ENCODE assay signal across 11 mouse cellular contexts in genomic region chr9:57972776-57973439, GRCm38 (mm10). TPM values are rescaled to one million over a fixed set of nuclear protein-coding genes. Genes with fewer than 3 reads are reported as not detected.
DNase-seq lines count a peak whose midpoint lies in the region; ATAC-seq and TF ChIP-seq lines count a peak whose summit lies in the region.
"Had no signal": no experiment of that assay in that cellular context is flagged by ENCODE, and none has a peak within 500 bp of the region (broad histone marks: within the 10 kb centered on the region; RNA-seq: fewer than 3 reads in every experiment).

No protein-coding gene starts in this region.

- peak overlapping the region; percentile 40 for H3K4me3 ChIP-seq in gastrocnemius, adult 2 months
- no peak overlapping the region for H3K4me3 ChIP-seq in lung, embryonic 15.5 days
- H3K4me3 ChIP-seq in embryonic facial prominence, embryonic 15.5 days (replicated peaks) = no peak overlapping the region
- H3K4me3 ChIP-seq in small intestine, adult 2 months (ENCODE audit: low read depth, low read length) = no peak overlapping the region
- H3K4me3 ChIP-seq: hindbrain, embryonic 12.5 days had no signal

- no peak for ATAC-seq in lung, embryonic 15.5 days (ENCODE audit: borderline replicate concordance, extremely low read depth, low FRiP score, low TSS enrichment)
- ATAC-seq in embryonic facial prominence, embryonic 15.5 days (ENCODE audit: insufficient number of reproducible peaks, low FRiP score, low TSS enrichment, low read depth) = no peak
- ATAC-seq: forebrain, embryonic 16.5 days had no signal

- intact Hi-C loops in gastrocnemius, adult 2 months (cut with DNase I) = no loop called here
- intact Hi-C loops in gastrocnemius, postnatal 14 days (cut with DNase I; ENCODE audit: low total_unique reads) = no loop called here
- intact Hi-C loops in left cerebral cortex, postnatal 25 days (cut with DNase I) = no loop called here

- H3K36me3 ChIP-seq in lung, embryonic 15.5 days = no peaks in the 10 kb centered on the region
- no peaks in the 10 kb centered on the region for H3K36me3 ChIP-seq in embryonic facial prominence, embryonic 15.5 days
- no peaks in the 10 kb centered on the region for H3K36me3 ChIP-seq in small intestine, adult 2 months (ENCODE audit: control insufficient read depth, insufficient read depth, low read length)
- H3K36me3 ChIP-seq: hindbrain, embryonic 12.5 days had no signal

- WGBS in lung, embryonic 15.5 days = 39% methylated on average over 9 of the region's 9 CpGs
- WGBS in embryonic facial prominence, embryonic 15.5 days = 31% methylated on average over 9 of the region's 9 CpGs
- 40% methylated on average over 9 of the region's 9 CpGs for WGBS in small intestine, adult 2 months

- H3K27ac ChIP-seq in gastrocnemius, adult 2 months = peak overlapping the region; percentile 84
- H3K27ac ChIP-seq in lung, embryonic 15.5 days = peak overlapping the region; percentile 34; the same call in 1 of the 2 replicates
- H3K27ac ChIP-seq in embryonic facial prominence, embryonic 15.5 days (replicated peaks) = 0 out of 2 replicates have a peak overlapping the region, but pooled peaks have one; percentile 52
- H3K27ac ChIP-seq in small intestine, adult 2 months (ENCODE audit: insufficient read depth, low read depth, low read length) = peak overlapping the region; percentile 81
- H3K27ac ChIP-seq: hindbrain, embryonic 12.5 days had no signal

- H3K9me3 ChIP-seq in lung, embryonic 15.5 days = no peaks in the 10 kb centered on the region
- H3K9me3 ChIP-seq in embryonic facial prominence, embryonic 15.5 days (replicated peaks) = no peaks in the 10 kb centered on the region
- H3K9me3 ChIP-seq: hindbrain, embryonic 12.5 days had no signal

- no peak for TF ChIP-seq POLR2A in small intestine, adult 2 months (IDR thresholded peaks at IDR 0.05; ENCODE audit: low read depth, low read length)

- 0 out of 2 replicates have a peak, but pooled peaks cover 9% of the 10 kb centered on the region for H3K4me1 ChIP-seq in lung, embryonic 15.5 days
- H3K4me1 ChIP-seq in embryonic facial prominence, embryonic 15.5 days = peaks cover 25% of the 10 kb centered on the region
- peaks cover 53% of the 10 kb centered on the region for H3K4me1 ChIP-seq in small intestine, adult 2 months (ENCODE audit: control insufficient read depth, insufficient read depth, insufficient read length, low read length)
- H3K4me1 ChIP-seq: hindbrain, embryonic 12.5 days had no signal

- no peak for TF ChIP-seq CTCF in gastrocnemius, adult 2 months (IDR thresholded peaks at IDR 0.05)
- TF ChIP-seq CTCF in small intestine, adult 2 months (IDR thresholded peaks at IDR 0.05; ENCODE audit: extremely low read depth, insufficient read length, insufficient replicate concordance, low read depth, low read length) = no peak

- no peak overlapping the region for H3K9ac ChIP-seq in lung, embryonic 15.5 days
- H3K9ac ChIP-seq in embryonic facial prominence, embryonic 15.5 days = no peak overlapping the region
- H3K9ac ChIP-seq: hindbrain, embryonic 12.5 days had no signal

- H3K4me2 ChIP-seq in lung, embryonic 15.5 days = no peak overlapping the region
- no peak overlapping the region for H3K4me2 ChIP-seq in embryonic facial prominence, embryonic 15.5 days (replicated peaks)
- H3K4me2 ChIP-seq: hindbrain, embryonic 12.5 days had no signal

- no peak for DNase-seq in gastrocnemius, adult 2 months
- no peak for DNase-seq in gastrocnemius, postnatal 14 days
- DNase-seq in lung, adult 18-20 months = no peak
- DNase-seq in left cerebral cortex, postnatal 25 days (ENCODE audit: low spot score in 2 of 2) = no peak
- DNase-seq in cerebellum, adult 8-10 months = no peak
- DNase-seq: cerebellum, adult 18-20 months had no signal

- H3K27me3 ChIP-seq in lung, embryonic 15.5 days = no peaks in the 10 kb centered on the region
- no peaks in the 10 kb centered on the region for H3K27me3 ChIP-seq in embryonic facial prominence, embryonic 15.5 days
- no peaks in the 10 kb centered on the region for H3K27me3 ChIP-seq in small intestine, adult 2 months (ENCODE audit: control insufficient read depth, insufficient read depth, low read length)
- H3K27me3 ChIP-seq: hindbrain, embryonic 12.5 days had no signal

RNA-seq across cellular contexts. Expression of gene Sema7a, which starts 33.0 kb away (rescaled TPM):
- total RNA-seq in gastrocnemius, adult 2 months (2021) = 10 to 100 TPM in 1 of 2 experiments, 1 to 10 TPM in 1; 9.0 to 14.4 TPM
- 10 to 100 TPM; 16.8 to 21.0 TPM for total RNA-seq in gastrocnemius, postnatal 14 days (2021)
- 0.79 and 0.90 TPM in 2 replicates for polyA plus RNA-seq in lung, embryonic 15.5 days (2015; fragmentation: Nextera tagmentation; extraction: Ambion mirVana)
- 0.65 and 0.93 TPM in 2 replicates for polyA plus RNA-seq in embryonic facial prominence, embryonic 15.5 days (2015; fragmentation: Nextera tagmentation; extraction: Ambion mirVana)
- 12.9 and 52.6 TPM in 2 replicates for polyA plus RNA-seq in small intestine, adult 2 months (2012; rRNA removed)
- 100 to 1,000 TPM; 139 to 145 TPM for total RNA-seq in left cerebral cortex, postnatal 25 days (2021)

RNA-seq across cellular contexts. Expression of gene Cyp11a1, which starts 33.3 kb away (rescaled TPM):
- under 1 TPM in 1 of 2 experiments, not detected in 1; 0.10 TPM for total RNA-seq in gastrocnemius, adult 2 months (2021)
- total RNA-seq in gastrocnemius, postnatal 14 days (2021) = under 1 TPM in 1 of 2 experiments, not detected in 1; 0.98 TPM
- polyA plus RNA-seq in lung, embryonic 15.5 days (2015; fragmentation: Nextera tagmentation; extraction: Ambion mirVana) = 0.95 and 1.0 TPM in 2 replicates
- polyA plus RNA-seq in embryonic facial prominence, embryonic 15.5 days (2015; fragmentation: Nextera tagmentation; extraction: Ambion mirVana) = 9.8 and 9.9 TPM in 2 replicates
- polyA plus RNA-seq in small intestine, adult 2 months (2012; rRNA removed) = 0.19 and 0.27 TPM in 2 replicates
- 1 to 10 TPM; 3.5 to 6.7 TPM for total RNA-seq in left cerebral cortex, postnatal 25 days (2021)

Comparison
In these comparisons a context has a peak if more than half of its experiments do, and no peak if none do; other contexts are left out.
1. H3K27ac ChIP-seq: peak in every context shown above with its lines; median percentile 84 in gastrocnemius, adult 2 months; 81 in small intestine, adult 2 months; 52 in embryonic facial prominence, embryonic 15.5 days; 34 in lung, embryonic 15.5 days.
2. RNA of gene Sema7a, which starts 33.0 kb away (total RNA-seq): 139 to 145 TPM in left cerebral cortex, postnatal 25 days; 16.8 to 21.0 TPM in gastrocnemius, postnatal 14 days and 9.0 to 14.4 TPM in gastrocnemius, adult 2 months; every median in the first group is over 4 times any median in the second.